Mouse (Mus musculus) adrenal gland (tissue): ENCODE results near the gene Prr14l.
"Not testable (repeated sequence)": the region's sequence is repeated elsewhere in the genome, so short reads cannot be mapped to it uniquely, and the experiment has no call there.

ENCODE experiments used
- intact Hi-C: fragments of 180-260 bp; cut with DNase I; formaldehyde crosslinking; loops from one replicate; pipeline ENCODE4 v1.15.1; 2025

Prr14l gene

DNA sequence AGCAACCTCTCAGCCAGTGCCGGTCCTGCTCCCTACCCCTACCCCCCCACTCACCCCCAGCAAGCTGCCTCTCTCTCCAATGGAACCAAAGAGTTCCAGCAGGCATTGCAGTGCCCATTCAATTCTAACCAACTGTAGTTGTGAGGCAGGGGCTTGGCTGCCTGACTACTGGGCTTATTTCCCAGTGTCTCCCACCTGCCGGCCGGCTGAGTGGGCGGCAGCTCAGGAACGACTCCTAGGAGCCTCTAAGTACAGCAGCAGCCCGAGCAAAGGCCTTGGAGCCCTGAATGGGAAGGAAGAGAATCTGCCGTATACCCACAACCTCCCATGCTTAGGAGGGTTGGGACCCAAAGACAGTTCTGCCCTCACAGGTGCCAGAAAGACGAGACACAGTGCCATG, 113.2 kb downstream of the Prr14l start:
- intact Hi-C loops, result not testable (repeated sequence)

DNA sequence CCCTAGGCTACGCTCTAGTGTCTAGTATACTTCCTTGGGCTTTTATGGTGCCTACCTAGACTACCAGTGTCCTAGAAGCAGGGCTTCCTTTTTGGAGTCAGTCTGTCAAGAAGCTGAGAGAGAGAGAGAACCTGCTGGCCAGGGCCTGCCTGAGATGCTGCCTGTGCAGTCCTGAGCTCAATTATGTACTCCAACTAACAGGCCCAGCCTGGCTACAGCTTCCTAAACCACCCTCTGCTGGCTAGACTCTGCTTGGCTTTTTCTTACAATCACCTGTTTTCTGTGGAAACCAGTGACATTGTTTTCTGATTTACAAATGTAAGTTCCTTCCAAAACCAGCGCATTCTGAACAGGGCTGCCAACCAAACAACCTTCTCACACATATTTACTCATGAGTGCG, 113.9 kb downstream of the Prr14l start:
- intact Hi-C loops, result no loop called here
